Mouse (Mus musculus): Measurements from ENCODE around the gene Prkca.

GRCm38 (mm10) chr11:108239173-108239572 is 104.6 kb downstream of the Prkca start:
- TF ChIP-seq CTCF (IDR thresholded peaks at IDR 0.05) (no peak), EP300 (IDR thresholded peaks at IDR 0.05; ENCODE audit: insufficient read depth, low read depth, low read length) (no peak), POLR2A (IDR thresholded peaks at IDR 0.05; ENCODE audit: insufficient read depth, low read depth, low read length) (no peak)

Measured in heart, adult 2 months (tissue).